Mouse (Mus musculus) bone marrow macrophage, adult 2 months (primary cell): ENCODE measurements around the gene Pik3cg. TPM values are rescaled to one million over a fixed set of nuclear protein-coding genes. Genes with fewer than 3 reads are reported as not detected.
A peak's percentile ranks its signal among the peaks of the same experiment; 100 is the strongest.

ENCODE experiments used
- H3K27ac ChIP-seq: 2 replicates; pipeline ENCODE4 v1.5.1; 2012; ENCODE audit warnings: low read depth, low read length; ENCODE audit not compliant: insufficient read depth
- H3K4me1 ChIP-seq: 2 replicates; pipeline ENCODE4 v1.6.1; 2012; ENCODE audit warnings: low read length; ENCODE audit not compliant: control insufficient read depth, insufficient read depth
- H3K4me3 ChIP-seq: 2 replicates; pipeline ENCODE4 v1.5.1; 2012; ENCODE audit warnings: mild to moderate bottlenecking, low read length, moderate library complexity; ENCODE audit not compliant: insufficient read depth
- CTCF ChIP-seq: IDR thresholded peaks from 2 replicates; pipeline ENCODE4 v1.5.1; 2012; ENCODE audit warnings: low read depth, mild to moderate bottlenecking, low read length, moderate library complexity
- POLR2A ChIP-seq: IDR thresholded peaks from 2 replicates; pipeline ENCODE4 v1.6.1; 2012; ENCODE audit warnings: mild to moderate bottlenecking, low read depth, low read length, borderline replicate concordance
- polyA plus RNA-seq: library from polyadenylated mRNA; stranded (reverse); fragments of >200 nt; gene quantifications from 2 replicates; pipeline ENCODE4 v1.2.4, GENCODE M21; 2012; ENCODE audit not compliant: missing spikeins, insufficient read depth, insufficient read length

Gene Pik3cg
- polyA plus RNA-seq, 1 experiment = 75.7 TPM

- TF ChIP-seq POLR2A (no peak), CTCF (no peak)
- Histone ChIP-seq H3K4me1 (peaks cover 35% of the 10 kb centered on the region), H3K27ac (no peak overlapping the region), H3K4me3 (no peak overlapping the region)
Measured at GRCm38 (mm10) chr12:32158757-32159156, 49.7 kb downstream of the Pik3cg start.

- peaks cover 21% of the 10 kb centered on the region for H3K4me1 ChIP-seq
- H3K4me3 ChIP-seq = no peak overlapping the region
- TF ChIP-seq CTCF = no peak
- no peak for TF ChIP-seq POLR2A
- H3K27ac ChIP-seq = no peak overlapping the region
Measured at GRCm38 (mm10) chr12:32146606-32147005, 61.9 kb downstream of the Pik3cg start.

- H3K27ac ChIP-seq = no peak overlapping the region
- no peak overlapping the region for H3K4me3 ChIP-seq
- peaks cover 21% of the 10 kb centered on the region for H3K4me1 ChIP-seq
- TF ChIP-seq POLR2A (no peak), CTCF (no peak)
Measured at GRCm38 (mm10) chr12:32145651-32146050, 62.8 kb downstream of the Pik3cg start.

GRCm38 (mm10) chr12:32144513-32144912, 63.9 kb downstream of the Pik3cg start:
- Histone ChIP-seq H3K4me1 (peaks cover 25% of the 10 kb centered on the region), H3K4me3 (no peak overlapping the region), H3K27ac (no peak overlapping the region)
- TF ChIP-seq CTCF = peak; percentile 91
- no peak for TF ChIP-seq POLR2A

- no peak overlapping the region for H3K4me3 ChIP-seq
- no peak for TF ChIP-seq POLR2A
- no peak for TF ChIP-seq CTCF
- H3K27ac ChIP-seq = no peak overlapping the region
- peaks cover 32% of the 10 kb centered on the region for H3K4me1 ChIP-seq
Measured at GRCm38 (mm10) chr12:32143782-32144181, 64.7 kb downstream of the Pik3cg start.

- Histone ChIP-seq H3K4me3 (no peak overlapping the region), H3K4me1 (peaks cover 36% of the 10 kb centered on the region), H3K27ac (no peak overlapping the region)
- no peak for TF ChIP-seq POLR2A
- no peak for TF ChIP-seq CTCF
Measured at GRCm38 (mm10) chr12:32143151-32143550, 65.3 kb downstream of the Pik3cg start.

- Histone ChIP-seq H3K27ac (no peak overlapping the region), H3K4me3 (no peak overlapping the region), H3K4me1 (peaks cover 40% of the 10 kb centered on the region)
- no peak for TF ChIP-seq CTCF
- TF ChIP-seq POLR2A = no peak
Measured at GRCm38 (mm10) chr12:32141766-32142165, 66.7 kb downstream of the Pik3cg start.

GRCm38 (mm10) chr12:32138831-32139230, 69.6 kb downstream of the Pik3cg start:
- Histone ChIP-seq H3K4me1 (peaks cover 50% of the 10 kb centered on the region), H3K27ac (peak overlapping the region; percentile 53)
- TF ChIP-seq CTCF = no peak
- TF ChIP-seq POLR2A = no peak

GRCm38 (mm10) chr12:32138362-32138761, 70.1 kb downstream of the Pik3cg start:
- peak overlapping the region; percentile 53 for H3K27ac ChIP-seq
- H3K4me3 ChIP-seq = no peak overlapping the region
- TF ChIP-seq CTCF = no peak
- no peak for TF ChIP-seq POLR2A
- peaks cover 50% of the 10 kb centered on the region for H3K4me1 ChIP-seq

More at GRCm38 (mm10) chr12:32138831-32139230, 69.6 kb downstream of the Pik3cg start:
- no peak overlapping the region for H3K4me3 ChIP-seq

- Histone ChIP-seq H3K4me3 (no peak overlapping the region), H3K4me1 (peaks cover 51% of the 10 kb centered on the region), H3K27ac (no peak overlapping the region)
- TF ChIP-seq CTCF (no peak), POLR2A (no peak)
Measured at GRCm38 (mm10) chr12:32137542-32137941, 70.9 kb downstream of the Pik3cg start.
